Mouse (Mus musculus) bone marrow, adult 2 months (tissue): ENCODE data around the gene Slc35e3.

Source experiments
- CTCF ChIP-seq: fragments of 200-500 bp; IDR thresholded peaks from 2 replicates; pipeline ENCODE4 v1.5.1; 2011; ENCODE audit warnings: low read length, control low read depth; ENCODE audit not compliant: control insufficient read depth, insufficient read depth
- POLR2A ChIP-seq: fragments of 200-500 bp; IDR thresholded peaks from 2 replicates; pipeline ENCODE4 v1.6.1; 2011; ENCODE audit warnings: low read depth, mild to moderate bottlenecking, control low read depth, low read length, borderline replicate concordance; ENCODE audit not compliant: control insufficient read depth

DNA sequence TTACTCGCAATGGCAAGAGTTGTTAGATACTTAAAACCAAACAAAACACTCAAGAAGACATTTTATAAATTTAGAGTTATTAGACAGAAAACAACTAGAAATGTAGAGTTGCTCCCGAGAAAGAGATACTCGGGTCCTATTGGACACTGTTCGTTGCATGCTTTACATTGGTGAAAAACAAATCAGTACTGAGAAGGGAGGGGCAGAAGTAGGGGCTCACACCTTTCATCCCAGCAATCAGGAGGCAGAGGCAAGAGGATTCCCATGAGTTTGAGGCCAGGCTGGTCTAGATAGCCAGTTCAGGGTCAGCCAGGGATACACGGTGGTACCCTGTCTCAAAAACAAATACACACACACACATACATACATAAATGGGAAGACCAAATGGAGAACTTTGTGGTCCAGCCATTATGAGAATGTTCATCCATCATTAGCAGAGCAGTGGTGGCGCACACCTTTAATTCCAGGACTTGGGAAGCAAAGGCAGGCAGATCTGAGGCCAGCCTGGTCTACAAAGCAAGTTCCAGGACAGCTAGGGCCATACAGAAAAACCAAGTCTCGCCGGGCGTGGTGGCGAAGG lies 54.7 kb downstream of the Slc35e3 start:
- TF ChIP-seq POLR2A (no peak), CTCF (no peak)
